Mouse (Mus musculus) c-Kit-positive CD71-positive TER-119-positive erythroid progenitor cells, embryonic 14.5 days (primary cell): ENCODE measurements around the gene Etv6.

Experiments used
- DNase-seq: peaks from one replicate; pipeline ENCODE4 v3.0.0-alpha.2; 2013; ENCODE audit warnings: low spot score

The Etv6 gene

GRCm38 (mm10) chr6:134043545-134043944, 8.0 kb downstream of the Etv6 start:
- DNase-seq, result no peak

- no peak for DNase-seq
Observed at GRCm38 (mm10) chr6:134045092-134045868, 9.8 kb downstream of the Etv6 start.

DNA sequence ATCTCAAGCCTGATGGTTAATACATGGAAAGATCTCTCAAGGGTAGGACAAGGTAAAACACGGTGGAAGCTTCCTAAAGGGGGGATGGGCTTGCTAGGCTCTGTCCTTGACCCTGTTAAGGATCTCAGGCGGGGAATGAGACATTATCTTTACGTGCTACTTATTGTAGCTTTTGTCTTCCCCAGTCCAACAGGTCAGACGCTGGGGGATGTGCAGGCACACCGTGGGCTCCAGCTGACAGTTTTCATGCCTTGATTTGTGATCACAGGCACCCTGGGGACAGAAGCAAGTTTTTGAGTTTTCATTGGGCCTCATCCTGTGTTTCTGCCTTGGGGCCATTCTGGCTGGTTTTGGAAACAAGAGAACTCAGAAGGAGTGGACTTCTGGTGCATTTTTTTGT, 10.6 kb downstream of the Etv6 start:
- no peak for DNase-seq

- DNase-seq, result no peak
Observed at GRCm38 (mm10) chr6:134047249-134047648, 11.7 kb downstream of the Etv6 start.

- no peak for DNase-seq
Observed at GRCm38 (mm10) chr6:134047974-134048373, 12.5 kb downstream of the Etv6 start.

- no peak for DNase-seq
Observed at GRCm38 (mm10) chr6:134048965-134049364, 13.5 kb downstream of the Etv6 start.

DNA sequence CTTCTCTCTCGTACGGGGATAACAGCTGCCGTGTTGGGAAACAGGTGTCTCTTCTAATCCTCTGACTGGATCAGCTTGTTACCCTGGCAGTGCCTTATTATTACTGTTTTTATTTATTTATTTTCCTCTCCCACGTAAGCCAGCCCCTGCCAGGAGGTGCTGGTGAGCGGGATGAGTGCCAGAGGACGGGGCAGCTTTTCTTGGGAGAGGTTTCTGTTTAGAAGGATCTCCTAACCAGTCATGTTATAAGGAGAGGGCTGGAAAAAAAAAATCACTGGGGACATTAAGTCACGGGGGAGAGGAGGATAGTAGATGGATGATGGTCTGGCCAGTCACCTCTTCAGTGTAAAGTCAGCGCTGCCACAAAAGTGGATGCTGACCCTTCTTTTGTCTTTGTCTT, 15.0 kb downstream of the Etv6 start:
- no peak for DNase-seq

- DNase-seq, result no peak
Observed at GRCm38 (mm10) chr6:134051950-134052349, 16.4 kb downstream of the Etv6 start.

DNA sequence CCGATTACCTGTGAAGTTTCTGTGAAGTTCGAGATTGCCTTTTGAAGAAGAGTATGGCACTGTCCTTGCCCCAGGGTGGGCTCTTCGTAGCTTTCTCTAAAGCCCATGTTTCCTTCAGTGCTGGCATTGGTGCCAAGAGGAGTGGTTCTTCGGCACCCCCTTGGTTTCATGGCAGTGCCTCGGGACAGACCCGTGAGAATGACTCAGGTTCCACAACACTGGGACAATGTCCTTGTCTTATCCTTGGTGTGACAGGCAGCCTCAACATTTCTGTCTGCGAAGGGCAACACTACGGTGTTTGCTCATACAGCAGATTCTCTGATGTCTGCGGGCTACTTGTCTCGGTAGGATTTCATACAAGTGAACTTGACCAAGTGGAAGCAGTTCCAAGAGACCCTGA, 17.6 kb downstream of the Etv6 start:
- DNase-seq, result no peak

- no peak for DNase-seq
Observed at GRCm38 (mm10) chr6:134053566-134053965, 18.1 kb downstream of the Etv6 start.

DNA sequence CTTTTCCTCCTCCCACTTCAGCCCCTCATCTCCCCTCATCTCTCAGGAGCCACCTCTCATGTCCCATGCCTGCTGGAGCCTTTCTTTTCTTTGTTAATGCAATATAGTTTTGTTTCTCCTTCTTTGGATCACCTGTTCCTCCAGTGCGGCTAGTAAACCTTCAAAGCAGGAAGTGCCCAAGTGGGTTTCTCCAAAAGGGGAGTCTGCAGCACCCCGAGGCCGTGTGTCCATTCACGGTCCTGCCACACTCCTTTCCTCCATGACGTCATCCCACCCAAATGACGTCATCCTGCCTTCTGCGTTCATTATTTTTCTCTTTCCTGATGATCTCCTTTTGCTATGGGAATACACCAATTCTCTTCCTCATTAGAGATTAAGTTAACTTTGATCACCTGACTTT, 20.1 kb downstream of the Etv6 start:
- DNase-seq, result no peak

- no peak for DNase-seq
Observed at GRCm38 (mm10) chr6:134058451-134058850, 23.0 kb downstream of the Etv6 start.

DNA sequence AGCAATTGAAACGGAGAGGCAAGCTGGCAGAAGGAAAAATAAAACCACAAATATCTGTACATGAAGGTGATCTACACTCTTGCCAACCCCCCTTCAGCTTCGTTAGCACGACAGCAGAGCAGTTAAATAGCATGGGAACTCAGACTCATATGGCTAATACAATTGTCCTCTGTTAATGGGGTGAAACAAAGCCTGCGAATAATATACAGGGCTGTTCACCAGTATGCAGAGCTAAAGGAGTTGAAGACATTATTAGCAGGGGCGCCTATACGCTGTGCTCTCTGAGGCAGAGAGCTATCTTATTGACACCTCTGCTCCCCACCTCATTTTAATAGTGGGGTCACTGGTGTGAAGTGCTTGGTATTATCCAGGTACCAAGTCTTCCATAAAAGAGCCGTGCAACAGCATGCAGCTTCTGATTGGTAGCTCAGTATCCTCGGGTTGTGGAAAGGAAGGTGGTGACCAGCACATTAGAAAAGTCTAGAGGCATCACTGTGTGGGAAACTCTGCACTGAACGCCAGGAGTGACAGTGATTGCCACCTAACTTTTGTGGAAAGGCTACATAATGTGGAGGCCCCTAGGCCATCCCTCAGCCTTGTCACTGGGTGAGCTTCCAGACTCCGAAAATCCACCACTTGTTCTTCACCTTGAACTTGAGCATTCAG, 23.5 kb downstream of the Etv6 start:
- DNase-seq, result no peak

- no peak for DNase-seq
Observed at GRCm38 (mm10) chr6:134059552-134059891, 24.0 kb downstream of the Etv6 start.

GRCm38 (mm10) chr6:134060036-134060435, 24.5 kb downstream of the Etv6 start:
- DNase-seq, result no peak

GRCm38 (mm10) chr6:134060811-134061210, 25.3 kb downstream of the Etv6 start:
- DNase-seq, result no peak

GRCm38 (mm10) chr6:134065018-134065725, 29.7 kb downstream of the Etv6 start:
- DNase-seq, result no peak

DNA sequence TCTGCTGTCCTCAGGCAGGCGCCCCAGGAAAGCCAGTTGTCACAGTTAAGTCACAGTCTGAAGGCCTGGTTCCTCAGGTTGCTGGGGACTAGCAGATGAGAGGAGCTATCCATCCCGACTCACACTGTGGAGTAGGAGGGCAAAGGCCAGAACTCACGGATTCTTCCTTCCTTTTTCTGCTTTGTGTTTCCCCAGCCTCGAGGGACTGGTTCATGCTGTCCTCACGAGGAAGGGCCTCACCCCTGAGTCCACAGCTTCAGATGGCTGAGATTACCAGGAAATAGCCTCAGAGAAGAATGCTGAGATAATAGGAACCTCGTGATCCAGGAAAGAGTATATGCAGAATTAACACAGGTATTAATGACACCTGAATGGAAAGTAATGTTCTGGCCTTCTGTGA, 30.6 kb downstream of the Etv6 start:
- DNase-seq, result no peak

- no peak for DNase-seq
Observed at GRCm38 (mm10) chr6:134066996-134067395, 31.5 kb downstream of the Etv6 start.

DNA sequence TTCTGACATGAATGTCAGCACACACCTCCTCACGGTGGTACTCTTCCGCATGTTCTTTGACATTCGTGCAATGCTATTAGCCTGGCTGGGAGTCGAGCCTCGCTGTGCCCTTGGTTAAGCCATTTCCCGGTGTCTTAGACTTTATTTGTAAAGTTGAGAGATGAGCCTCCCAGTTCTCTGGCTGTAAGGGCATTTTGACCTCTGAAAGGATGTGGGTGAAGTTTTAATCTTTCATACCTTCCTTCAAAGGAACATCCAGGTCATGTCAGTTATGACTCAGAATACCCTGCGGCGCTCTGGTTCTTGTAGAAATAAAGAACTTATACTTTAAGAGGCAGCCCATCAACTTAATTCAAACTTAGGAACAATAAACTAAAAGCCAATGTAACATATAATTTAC, 32.0 kb downstream of the Etv6 start:
- DNase-seq, result no peak

- no peak for DNase-seq
Observed at GRCm38 (mm10) chr6:134072439-134072838, 36.9 kb downstream of the Etv6 start.

- no peak for DNase-seq
Observed at GRCm38 (mm10) chr6:134072906-134073305, 37.4 kb downstream of the Etv6 start.

- DNase-seq, result no peak
Observed at GRCm38 (mm10) chr6:134074353-134074752, 38.9 kb downstream of the Etv6 start.
